Mouse (Mus musculus) frontal cortex, postnatal 14 days (tissue): ENCODE measurements around the gene Pgghg.

ENCODE experiments used
- DNase-seq, 2 experiments: peaks; one replicate each; pipeline ENCODE4 v3.0.0; 2022; ENCODE audit warnings: low spot score in 2 of 2

The Pgghg gene

DNA sequence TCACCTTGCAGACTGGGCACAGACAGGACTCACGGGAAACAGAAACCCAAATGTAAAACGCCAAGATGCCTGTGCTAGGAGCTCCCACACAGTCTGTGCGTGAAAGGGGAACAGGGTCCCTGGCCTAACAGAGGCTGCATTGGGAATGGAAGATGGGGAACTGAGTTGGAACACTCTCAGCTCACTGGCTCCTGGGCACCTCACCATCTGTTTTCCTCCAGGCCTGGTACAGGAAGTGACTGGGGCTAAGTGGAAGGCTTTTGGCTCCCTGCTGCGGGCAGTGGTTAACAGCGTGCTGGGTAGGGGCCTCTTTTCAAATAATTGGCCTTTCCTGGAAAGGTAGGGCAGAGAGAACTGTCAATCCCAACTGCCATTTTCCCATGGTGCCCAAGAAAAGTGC, 49.4 kb downstream of the Pgghg start:
- DNase-seq, result no peak

DNA sequence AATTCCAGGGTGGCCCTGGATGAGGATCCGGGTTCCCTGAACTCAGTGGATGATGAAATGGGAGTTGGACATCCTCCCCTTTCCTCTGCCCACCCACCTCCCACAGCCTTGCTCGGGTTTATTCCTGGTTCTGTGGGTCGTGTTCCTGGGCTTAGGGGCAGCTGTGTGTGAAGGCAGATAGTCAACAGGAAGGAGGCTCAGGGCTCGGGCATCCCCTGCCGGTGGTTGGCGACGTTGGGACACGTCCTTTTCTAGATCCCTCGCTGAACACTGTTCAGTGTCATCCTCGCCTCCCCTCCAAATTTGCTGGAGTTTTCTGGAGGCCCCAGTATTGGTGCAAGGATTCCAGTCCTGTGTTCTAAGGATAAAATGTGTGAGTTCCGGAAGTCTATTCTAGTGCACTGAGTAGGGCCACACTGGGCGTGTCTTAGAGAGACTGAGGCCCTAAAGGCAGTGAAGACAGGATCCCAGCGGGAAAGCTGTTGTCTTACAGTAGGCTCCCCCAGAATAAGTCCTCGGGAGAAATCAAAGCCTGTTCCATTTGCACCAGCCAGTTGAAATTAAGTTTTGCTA, 50.0 kb downstream of the Pgghg start:
- no peak for DNase-seq
